Mouse (Mus musculus) ovary, postnatal 36 days (tissue): ENCODE results near the gene Slc7a8.
"Not testable (repeated sequence)": the region's sequence is repeated elsewhere in the genome, so short reads cannot be mapped to it uniquely, and the experiment has no call there.

Experiments used
- DNase-seq: peaks from one replicate; pipeline ENCODE4 v3.0.0; 2022; ENCODE audit warnings: low spot score, mixed read lengths

Gene Slc7a8

DNA sequence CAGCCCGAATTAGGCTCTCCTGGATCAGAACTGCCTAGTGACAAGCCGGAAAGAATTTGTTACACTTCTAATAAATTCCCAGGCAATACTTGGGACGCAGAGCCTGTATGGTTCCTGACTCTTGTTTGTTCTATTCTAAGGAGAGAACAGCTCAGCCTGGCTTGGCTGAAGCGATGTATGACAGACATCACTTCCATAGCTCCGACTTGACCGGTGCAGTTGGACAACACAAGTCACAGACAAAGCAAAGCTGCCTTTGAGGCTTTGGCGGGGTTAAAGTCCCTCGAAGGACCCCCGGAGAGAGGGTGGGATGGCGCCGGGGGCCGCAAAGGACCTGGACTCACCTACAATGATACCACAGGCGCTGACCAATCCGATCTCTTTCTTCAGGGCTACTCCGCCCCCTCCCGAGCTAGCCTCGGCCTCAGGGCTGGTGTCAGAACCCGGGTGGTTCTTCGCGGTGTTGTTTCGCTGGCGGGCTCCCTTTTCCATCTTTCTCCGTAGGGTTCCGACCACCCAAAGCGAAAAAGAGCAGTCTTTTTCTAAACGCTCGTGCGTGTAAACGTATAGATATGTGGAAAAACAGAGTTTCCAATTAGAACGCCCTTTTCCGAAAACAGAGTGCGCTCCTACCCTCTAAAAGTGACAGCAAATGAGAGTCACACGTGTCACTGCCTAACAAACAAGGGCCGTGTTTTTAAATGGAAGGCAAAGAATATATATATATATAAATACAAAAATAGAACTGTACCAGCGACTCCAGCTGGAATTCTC lies 723 bp downstream of the Slc7a8 start:
- peak; percentile 62 for DNase-seq

DNA sequence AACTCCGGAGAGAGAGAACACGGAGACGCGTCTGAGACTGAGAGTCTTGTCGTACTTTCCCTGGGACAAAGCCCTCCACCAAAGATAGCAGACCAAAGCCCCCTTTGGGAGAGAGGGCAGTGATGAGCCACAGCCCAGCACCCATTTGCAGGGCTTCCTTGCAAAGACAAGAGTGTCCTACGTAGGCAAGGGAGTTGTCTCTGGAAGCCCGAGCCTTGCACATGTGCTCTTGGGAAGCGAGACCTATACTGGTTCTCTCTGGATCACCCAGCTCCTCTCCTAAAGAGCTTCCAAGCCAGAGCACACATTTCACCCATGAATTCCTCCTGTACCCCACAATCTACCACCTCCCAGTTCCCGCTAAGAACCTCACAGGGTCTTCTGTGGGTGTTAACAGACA lies 1.7 kb downstream of the Slc7a8 start:
- DNase-seq, result no peak

DNA sequence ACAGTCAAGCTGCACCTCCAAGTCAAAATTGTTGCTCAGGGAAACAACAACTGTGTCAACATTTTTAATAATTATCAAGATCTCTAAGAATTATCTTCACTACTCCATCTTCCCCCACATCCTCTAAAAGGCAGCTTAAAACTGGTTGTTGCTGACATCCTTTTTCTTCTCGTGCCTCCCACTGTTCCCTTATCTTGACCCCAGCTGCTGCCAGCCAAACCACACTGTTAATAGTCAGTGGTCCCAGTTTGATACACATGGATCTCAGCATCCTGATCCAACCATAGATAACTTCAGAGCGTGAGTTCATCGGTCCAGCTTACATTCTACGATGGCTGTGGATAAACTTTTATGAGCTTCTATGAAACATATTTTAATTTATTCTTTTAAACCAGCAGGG lies 3.9 kb downstream of the Slc7a8 start:
- no peak for DNase-seq

DNA sequence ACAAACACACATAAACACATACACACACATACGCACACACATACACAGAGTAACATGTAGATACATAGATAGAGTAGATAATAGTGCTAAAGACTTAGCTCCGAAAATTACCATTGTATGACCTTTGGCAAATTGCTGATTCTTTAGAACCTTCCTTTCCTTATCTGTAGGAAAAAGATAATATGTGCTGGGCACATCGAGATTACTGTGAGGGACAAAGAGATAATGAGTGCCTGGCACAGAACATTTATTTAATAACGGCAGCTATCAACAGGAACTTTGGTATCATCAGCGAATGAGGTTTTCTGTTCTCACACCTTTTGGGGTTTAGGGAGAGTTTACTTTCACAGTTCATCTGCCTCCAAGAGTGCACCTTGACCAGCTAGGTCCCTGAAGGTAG lies 5.0 kb downstream of the Slc7a8 start:
- no peak for DNase-seq

DNA sequence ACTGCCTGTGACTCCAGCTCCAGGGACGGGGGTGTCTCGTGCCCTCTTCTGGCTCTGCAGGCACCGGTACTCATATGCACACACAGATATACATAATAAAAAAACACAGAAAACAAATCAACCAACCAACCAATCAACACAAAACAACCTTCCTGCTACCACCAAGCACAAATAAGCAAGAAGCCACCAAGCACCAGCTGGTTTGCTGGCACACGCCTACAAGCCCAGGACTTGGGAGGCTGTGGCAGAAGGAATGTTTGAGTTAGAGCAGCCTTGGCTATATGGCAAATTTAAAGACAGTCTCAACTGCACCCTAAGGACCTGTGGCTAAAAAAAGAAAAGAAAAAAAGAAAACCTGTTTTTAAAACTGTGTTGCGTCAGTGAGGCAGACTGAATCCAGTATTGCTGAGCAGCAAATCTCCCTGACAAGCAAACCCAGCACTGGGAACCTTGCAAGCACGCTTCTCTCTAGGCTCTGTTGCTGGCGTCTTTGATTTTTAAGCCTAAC lies 6.2 kb downstream of the Slc7a8 start:
- no peak for DNase-seq

DNA sequence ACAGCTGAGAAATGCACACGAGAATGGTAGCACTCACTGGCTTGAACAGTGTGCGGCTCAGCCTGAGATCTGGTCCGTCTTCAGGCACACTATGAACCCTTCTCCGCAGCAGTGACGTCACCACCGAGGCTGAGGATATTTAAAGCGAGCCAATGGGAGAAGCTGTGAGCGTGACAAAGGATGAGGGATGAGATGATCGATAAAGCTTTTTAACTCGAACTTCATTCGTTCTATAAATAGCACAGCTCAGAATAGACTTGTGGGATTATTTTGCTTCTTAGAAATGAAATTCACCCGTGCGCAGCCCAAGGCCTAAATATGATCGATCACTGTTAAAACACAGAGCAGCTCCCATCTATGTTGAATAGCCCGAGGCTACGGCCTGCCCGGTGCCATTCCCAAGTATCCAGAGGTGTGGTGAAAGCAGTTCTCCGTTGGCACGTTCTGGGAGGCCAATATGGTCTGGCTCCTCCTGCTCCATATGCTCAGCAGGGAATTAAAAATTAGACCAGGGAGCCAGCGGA lies 9.4 kb downstream of the Slc7a8 start:
- no peak for DNase-seq

DNA sequence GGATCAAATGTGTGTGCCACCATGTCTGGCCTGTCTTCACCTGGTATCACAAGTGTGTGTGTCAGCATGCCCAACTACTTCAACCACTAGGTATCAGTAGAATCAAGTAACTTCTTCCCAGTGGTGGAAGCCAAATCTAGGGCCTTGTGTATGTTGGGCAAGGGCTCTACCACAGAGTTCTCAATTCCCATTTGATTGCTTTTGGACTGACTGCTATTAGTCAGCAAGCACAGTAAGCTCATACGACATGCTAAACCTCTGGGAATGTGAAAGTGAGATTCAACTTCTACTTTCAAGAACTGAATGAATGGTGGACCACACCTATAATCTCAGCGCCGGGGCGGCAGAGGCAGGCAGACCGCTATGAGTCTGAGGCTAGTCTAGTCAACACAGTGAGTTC lies 11.4 kb downstream of the Slc7a8 start:
- no peak for DNase-seq

DNA sequence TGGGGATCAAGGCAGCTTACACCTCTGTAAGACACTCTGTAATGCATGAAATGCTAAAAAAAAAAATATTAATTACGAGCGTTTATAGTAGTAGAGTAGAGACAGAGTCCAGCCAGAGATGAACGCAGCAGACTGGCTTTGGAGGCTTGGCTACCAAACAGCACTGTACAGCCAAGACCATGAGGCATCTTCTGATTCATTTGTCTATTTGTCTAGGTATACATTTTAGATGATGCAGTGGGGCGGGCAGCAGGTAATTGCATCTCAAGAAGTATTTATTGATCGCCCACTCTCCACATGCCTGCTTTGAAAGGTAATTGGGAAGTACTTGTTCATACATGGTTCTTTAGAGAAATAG lies 12.7 kb downstream of the Slc7a8 start:
- DNase-seq, result no peak

DNA sequence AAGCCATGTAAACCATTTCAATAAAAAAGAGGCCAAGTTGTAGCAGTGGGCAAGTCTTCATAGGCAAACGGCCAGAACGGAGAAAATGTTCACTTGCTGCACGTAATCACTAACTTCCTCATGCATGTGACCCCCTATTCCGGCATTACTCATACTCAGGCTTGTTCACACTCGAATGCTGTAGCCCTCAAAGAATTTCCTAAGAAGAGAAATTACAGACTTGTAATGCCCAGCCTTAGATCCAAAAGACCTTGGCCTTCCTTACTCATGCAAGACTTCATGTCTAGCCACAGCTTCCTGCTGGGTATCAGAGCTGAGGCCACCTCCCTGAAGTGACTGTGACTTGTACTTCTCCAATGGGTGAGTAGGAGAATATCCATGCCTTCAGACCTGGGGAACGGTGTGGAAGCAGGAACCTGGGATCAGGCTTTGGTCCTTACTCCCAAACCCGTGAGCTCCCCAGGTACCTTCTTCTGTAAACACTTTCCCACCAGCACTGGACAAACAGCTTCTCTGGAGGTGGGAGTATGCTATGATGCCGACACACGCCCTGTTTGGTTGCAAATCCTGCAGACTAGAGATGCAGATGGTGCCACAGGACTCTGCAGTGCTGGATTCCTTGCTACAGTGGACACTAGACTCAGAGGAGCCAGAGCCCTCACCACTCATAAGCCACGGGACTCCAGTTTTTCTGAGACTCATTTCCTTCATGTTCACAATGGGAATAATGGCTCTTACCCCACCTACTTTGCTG lies 13.3 kb downstream of the Slc7a8 start:
- no peak for DNase-seq

DNA sequence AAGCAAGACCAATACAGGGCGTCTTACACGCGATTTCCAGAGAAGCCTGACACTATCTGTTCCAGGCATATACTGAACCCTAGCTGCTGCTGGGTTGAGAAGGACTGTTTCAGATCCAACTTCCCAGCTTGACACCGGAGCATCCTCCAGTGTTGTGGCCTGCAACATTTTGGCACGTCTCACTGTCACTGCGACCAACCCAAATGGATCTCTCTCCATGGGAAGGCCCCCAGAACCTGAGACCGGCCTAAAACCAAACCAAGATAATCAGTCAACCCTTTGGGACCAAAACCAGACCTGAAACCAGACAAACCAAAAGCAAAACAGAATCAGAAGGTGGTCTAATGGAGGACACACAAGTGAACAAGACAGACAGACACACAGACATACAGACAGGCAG lies 14.8 kb downstream of the Slc7a8 start:
- DNase-seq, result not testable (repeated sequence)

DNA sequence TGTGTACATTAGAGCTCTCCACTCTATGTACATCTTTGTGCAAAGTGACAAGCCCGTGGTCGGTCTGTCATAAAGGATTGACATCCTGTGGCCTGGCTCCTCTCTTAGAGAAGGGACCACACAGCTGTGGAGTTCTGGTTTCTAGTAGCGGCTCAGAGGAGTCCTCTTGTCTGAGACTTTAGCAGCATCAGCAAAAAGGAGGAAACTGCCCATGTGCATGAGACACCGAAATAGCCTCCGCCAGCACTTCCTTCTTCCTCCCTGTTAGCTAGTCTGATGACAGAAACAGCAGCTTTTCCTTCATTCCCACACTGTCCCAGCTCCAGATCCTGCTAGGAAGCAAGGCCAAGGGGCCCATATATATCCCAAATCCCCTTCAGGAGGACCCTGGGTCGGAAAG lies 25.4 kb downstream of the Slc7a8 start:
- DNase-seq, result no peak

DNA sequence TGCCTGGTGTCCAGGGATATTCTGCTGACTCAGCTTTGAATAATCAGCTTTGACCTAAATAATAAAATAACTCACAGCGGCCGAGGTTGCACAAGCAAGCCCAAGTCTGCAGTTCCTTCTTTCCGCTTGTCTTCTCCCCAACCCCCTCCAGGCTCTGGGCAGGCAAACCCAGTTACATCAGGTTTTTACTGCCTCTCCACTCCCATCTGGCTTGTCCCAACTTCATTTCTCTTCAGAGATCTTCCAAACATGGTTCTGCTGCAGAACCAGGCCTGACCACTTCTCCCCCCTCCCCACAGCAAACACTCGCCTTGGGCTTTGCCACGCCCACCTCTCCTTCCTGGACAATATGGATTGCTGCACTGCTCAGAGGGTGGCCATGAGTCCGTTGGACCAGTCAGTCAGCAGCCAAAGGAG lies 27.1 kb downstream of the Slc7a8 start:
- peak; percentile 46 for DNase-seq

DNA sequence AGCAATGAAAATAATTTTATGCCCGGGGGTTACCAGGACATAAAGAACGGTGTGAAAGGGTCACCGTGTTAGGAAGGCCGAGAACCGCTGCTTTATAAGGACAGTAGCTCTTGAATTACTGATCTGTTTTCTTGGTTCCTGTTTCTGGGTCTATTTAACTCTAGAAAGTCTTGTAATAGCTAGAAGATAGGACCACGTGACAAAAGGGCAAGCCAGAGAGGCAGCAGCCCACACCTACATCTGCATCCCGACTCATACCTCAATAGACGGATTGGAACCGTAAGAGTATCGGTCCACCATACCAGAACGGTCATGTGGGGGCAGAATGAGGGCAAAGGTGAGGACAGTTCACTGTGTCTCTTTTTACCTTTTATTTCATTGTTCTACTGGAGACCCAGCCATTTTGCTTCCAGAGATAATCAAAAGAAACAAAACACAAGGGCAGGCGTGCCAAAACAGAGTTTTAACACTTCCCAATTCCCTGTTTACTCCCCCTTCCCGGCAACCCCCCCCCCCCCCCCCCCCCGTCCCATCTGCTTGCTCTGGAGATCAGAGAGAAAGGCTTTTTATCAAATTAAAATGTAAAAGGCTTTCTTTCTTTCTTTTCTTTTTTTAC lies 27.7 kb downstream of the Slc7a8 start:
- DNase-seq, result no peak

DNA sequence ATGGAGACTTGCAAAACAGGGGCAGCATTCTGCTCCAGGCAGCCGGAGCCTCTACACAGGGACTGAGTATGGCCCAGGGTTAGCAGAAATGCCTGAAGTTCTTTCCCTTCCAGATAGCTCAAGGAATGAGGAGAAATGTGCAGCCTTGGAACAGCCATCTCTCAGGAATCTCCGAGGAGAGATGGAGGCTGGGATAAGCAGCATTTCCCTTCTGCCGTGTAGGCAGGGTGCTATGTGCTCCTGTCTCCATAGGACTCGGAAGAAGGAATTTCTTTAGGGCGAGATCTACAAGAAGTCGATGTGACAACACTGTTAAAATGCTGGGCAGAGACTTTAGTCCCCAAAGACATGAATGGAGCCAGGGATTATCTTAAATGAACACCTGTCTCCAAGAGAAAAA lies 28.8 kb downstream of the Slc7a8 start:
- no peak for DNase-seq

DNA sequence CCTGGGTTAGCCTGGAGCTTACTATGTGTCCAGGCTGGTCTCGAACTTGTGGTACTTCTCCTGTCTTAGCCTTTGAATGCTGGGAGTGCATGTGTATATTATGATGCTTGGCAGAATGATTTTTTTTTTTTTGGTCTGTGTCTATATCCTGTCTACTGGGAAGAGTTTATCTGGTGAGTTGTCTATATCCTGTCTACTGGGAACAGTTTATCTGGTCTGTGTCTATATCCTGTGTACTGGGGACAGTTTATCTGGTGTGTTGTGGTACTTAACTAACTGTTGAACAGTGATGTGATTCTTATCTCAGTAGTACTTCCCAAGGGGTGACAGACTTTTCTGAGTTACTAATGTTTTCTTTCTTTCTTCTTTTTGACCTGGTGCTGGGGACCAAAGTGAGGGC lies 30.0 kb downstream of the Slc7a8 start:
- no peak for DNase-seq

DNA sequence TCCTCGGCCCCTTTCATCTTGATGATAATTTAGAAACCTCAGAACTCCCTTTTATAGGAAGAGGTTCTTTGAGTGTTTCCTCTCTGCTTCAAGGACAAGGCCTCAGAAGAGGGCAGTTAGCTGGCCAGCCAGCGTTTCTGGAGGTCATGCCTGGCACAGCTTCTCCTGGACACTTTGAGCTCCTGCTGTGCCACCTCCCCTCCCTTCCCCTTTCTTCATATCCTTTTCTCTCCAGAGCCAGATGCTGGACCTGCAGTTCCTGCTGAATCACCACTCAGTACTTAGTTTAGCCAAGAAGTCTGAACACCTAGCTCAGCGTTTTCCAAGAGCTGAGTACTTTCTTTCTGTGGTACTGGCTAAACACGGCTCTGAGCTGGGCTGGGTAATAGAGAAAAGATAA lies 32.5 kb downstream of the Slc7a8 start:
- DNase-seq, result peak; percentile 32

DNA sequence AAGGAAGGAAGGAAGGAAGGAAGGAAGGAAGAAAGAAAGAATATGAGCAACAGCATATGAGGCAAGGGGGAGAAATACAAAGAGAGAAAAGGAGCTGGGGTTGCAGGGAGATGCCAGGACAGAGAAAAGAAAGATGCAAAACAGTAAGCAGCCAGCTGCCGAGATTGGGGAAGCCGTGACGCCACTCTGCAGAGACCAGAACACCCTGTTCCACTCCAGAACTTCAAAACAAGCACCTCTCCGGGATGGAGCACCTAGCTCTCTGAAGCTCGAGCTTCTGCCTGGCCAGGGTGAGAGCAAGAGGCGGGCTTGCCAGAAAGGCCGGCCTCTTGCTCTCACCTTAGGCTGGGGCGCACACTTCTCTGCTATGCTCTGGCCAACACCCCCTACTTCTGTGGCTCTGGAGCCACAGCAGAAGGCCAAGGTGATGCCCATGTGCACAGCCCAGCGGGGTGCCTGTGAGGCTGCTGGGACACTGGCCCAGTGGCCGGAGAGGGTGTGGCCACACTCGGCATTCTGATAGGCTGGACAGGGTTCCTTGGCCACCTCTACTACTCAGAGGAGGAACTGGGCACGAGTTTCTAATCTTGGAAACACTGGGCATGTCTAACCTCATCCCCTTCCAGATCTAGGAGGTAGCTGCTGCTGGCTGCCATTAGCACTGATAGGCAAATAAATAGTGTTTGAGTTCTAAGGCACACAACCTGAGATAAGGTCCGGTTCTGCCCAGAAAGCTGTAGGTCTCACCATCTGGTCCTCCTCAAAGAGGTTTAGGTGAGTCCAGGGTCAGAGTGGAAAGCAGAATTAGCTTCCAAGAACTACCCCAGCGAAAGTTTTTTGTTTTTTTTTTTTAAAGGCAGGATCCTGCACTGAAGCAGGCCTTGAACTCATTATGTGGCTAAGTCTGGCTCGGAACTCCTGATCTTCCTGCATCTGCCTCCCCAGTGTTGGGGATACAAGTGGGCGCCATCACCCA lies 33.5 kb downstream of the Slc7a8 start:
- peak; percentile 24 for DNase-seq

DNA sequence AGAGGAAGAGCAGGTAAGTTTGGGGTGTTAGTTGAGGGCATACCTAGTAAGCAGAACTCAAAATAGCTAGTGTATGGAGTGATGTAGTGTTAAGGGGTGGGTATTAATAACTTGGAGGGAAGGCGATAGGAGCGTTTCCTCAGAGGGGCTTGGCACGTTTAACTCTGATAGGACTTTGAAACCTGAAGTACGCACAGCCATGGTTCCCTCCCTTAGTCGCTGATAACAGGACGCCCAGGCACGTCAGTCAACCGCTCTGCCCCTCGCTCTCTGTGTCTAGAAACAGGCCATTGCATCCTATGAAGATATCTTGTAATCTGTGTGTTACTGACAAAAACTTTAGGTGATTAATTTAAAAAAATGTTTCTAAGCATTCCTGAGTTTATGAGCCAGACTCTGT lies 35.7 kb downstream of the Slc7a8 start:
- DNase-seq, result no peak

DNA sequence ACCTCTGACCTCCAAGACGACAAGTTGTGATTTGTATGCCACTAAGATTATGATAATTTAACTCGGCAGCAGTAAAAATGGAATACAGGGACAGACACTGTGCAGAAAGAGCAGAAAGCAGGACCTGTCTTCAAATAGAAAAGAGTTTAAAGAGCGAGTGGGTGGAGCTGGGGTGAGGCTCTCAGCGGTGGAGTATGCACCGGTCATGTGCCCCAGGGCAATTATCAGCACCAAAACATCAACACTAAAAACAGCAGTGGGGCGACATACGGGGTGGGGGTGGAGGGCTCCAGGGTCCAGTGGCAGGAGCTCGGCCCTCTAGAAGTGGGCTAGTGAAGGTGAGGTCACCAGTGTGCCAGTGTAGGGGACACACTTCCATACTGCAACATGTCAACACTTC lies 37.3 kb downstream of the Slc7a8 start:
- DNase-seq, result no peak

DNA sequence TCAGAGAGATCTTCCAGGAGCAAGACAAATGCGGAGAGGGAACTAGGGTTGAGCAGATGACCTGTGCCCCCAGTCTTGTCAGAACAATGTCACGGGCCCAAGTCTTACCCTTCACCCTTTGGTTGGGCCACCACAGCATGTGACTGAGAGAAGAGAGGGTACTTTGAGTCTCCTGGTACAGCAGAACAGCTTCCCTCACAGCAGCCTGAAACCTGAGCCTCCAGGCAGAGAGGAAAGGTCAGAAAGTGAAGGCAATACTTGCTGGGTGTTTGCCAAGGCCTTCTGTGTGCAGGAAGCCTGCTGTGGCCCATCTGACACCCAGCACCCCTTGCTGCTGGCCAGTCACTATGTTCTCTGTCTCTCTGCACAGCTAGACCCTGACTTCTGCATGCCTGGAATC lies 39.4 kb downstream of the Slc7a8 start:
- DNase-seq, result peak; percentile 28

DNA sequence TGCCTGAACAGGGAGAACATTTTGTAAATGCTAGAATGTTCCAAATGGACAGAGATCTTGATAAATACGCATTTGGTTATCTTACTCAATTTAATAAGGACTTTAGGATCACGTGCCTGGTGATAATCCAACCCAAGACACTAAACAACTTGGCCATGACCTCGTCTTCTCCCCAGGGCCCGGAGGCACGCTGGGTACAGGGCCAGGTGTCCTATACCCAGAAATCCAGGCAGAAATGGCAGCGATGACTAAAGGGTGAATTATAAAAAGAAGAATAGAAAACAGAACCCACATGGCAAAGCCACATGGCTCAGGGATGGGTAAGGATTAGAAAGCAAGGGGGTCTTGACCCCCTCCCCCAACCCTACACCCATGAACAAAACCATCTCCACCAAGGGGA lies 40.0 kb downstream of the Slc7a8 start:
- no peak for DNase-seq

DNA sequence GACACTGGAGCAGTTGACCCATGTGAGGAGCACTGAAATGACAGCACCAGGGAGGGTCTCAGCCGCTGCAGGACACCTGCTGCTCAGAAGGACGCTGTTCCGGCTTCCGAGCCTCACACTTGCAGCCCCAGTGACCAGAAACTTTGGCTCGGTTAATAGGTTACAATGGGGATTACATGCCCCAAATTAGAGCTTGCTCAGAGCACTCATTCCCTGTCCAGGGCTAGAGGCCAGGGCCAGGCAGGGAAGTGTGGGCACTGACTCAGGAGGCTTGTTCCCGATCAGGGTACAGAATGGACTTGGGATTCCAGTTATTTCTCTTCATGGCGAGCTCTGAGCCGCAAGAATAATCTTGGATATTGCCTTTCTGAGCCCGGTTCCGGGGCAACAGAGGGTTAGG lies 44.1 kb downstream of the Slc7a8 start:
- no peak for DNase-seq
